Mouse (Mus musculus) adrenal gland, postnatal 4 days (tissue): ENCODE measurements around the gene Dagla. TPM values are rescaled to one million over a fixed set of nuclear protein-coding genes. Genes with fewer than 3 reads are reported as not detected.
A peak's percentile ranks its signal among the peaks of the same experiment; 100 is the strongest.

ENCODE experiments used
- DNase-seq, 2 experiments: peaks; one replicate each; pipeline ENCODE4 v3.0.0; 2021 to 2022; ENCODE audit warnings: low spot score in 2 of 2, mixed read lengths in 2 of 2
- total RNA-seq, 2 experiments: library from RNA; stranded (reverse); gene quantifications; 2 replicates each; pipeline ENCODE4 v1.2.3; 2021

Dagla gene
- total RNA-seq, 2 experiments from 2014 or later = 5.2 to 6.4 TPM

DNA sequence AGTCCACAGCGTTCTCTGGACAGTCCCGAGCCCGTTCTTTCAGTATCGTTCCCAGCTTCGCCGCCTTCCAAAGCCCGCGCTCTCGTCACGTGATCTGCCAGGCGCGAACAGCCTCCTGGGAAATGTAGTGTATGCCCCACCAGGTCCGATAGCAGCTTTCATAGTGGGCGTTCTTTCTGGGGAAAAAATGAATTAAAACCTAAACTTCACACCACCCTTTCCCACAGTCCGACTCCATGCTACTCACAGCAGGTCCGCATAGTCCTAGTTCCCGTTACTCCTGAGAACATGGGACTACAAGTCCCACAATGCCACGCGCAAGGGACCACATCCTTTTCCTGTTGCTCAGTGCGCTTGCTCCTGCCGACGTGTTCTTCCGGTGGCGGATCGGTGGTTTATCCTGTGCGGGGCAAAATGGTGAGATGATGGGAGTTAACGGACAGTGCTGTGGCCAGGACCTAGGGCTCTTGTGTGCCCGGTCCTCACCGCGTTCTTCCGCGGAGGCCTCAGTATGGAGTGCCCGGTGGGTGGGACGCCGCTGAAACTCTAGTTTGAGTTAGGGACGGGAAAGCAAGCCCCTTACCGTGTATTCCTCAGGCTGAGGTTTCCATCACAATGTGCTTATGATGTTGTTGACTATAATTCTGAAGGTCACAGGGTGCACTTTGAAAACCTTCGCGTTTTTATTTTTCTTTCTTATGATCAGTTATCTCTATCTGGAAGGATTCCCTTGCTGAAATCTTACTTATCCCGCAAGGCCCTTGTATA is 100.6 kb downstream of the Dagla start, which contains the start of the genes Tmem258 and Fen1:
Gene Tmem258 (plus strand): TSS at position 167 of the 768 bp plus-strand sequence.
Gene Fen1 (minus strand): TSS at position 322 of the 768 bp plus-strand sequence.
- DNase-seq = peak; percentile 64 to 80

DNA sequence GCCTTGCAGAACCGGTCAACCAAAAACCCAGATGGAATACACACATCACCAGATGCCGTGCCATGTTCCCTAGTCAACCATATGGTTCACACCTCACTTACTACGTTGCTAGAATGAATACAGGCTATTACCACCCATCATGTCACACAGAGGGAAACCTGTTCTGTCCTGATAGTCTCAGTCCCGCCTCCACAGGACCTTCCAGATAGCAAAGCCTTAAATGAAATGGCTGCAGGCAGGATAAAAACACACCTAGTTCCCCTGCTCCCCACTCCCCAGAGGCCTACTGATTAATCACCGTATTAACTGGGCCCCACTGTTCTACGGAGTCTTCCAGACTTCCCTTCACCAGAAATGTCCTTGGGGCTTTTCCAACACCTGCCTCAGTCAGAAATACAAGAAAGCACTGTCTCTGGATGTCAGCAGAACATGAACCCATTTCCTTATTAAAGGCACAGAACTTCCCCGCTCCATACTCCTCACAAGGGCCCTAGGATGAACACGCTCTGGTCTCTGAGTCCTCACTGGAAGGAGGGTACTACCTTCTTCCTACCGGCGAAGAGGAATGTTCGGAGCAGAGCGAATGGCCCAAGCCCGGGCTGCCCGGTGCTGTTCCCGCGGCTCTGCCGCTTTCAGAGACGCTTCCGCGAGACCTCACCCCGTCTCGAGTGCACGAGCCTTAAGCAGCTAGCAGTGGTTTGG is 101.4 kb downstream of the Dagla start:
- DNase-seq = no peak

DNA sequence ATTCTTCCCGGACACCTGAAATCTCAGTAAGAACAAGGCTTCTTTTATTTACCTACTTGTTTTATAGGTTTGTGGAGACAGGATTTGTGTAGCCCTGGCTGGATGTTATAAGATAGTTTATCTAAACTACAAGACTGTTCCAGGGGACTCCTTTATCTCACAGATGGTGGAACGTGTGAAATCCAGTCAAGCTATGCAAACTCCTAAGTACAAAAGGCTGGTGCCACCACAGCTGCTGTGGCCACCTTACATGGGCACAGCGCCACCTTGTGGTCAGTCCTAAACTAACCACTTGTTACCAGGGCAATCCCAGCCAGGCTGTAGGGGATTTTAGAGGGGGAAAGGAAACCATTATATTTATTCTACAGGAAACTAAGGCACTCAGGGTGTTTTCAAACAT is 106.0 kb downstream of the Dagla start:
- DNase-seq = peak; percentile 48 to 73

DNA sequence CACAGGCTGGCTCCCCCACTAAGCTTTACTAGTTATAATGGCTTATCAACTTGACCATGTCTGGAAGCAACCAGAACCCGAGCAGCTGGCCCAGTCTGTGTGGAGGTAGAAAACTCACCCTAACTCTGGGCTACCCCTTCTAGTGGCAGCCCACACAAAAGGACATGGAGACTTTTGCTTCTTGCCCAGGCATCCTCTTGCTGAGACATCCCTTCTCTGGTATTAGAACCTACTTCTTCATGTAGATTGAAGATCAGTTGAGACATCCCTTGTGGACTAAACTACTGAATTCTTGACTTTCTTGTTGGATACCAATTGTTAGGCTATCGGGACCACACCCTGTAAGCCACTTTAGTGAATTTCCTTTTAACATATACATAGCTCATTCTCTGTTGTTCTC is 106.4 kb downstream of the Dagla start:
- DNase-seq = no peak

DNA sequence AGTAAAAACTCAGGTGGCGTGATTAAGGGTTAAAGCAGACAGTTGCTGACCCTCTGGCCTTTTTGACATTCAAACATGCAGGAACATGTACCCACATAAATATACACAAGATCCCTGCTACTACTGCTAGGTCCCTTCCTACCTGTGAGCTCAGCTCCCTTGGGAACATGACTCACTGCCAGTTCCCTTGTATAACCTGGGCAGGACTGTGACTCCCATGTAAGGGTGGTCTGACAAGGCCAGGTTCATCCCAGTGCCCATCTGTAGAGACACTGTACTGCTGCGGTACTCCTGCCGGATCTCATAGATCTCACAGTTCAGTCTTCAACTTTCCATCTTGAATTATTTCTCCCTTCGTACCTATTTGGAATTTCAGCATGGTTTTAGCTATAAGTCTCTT is 107.5 kb downstream of the Dagla start:
- no peak for DNase-seq

Other genes starting within 250 kb of the Dagla start
- 100 to 1,000 TPM; 385 to 397 TPM for gene Fads2, start 203.1 kb downstream of the Dagla start, total RNA-seq
- gene Fads1, start 122.0 kb downstream of the Dagla start, total RNA-seq = 100 to 1,000 TPM; 225 to 254 TPM
- gene Tmem258, start 100.9 kb downstream of the Dagla start, total RNA-seq = 100 to 1,000 TPM; 161 to 182 TPM
- gene Fen1, start 100.7 kb downstream of the Dagla start, total RNA-seq = 10 to 100 TPM; 32.9 to 35.8 TPM
- gene Myrf, start 64.1 kb downstream of the Dagla start, total RNA-seq = 1 to 10 TPM; 6.2 to 9.1 TPM
- 10 to 100 TPM; 46.1 to 47.4 TPM for gene Syt7, start 84.2 kb upstream of the Dagla start, total RNA-seq
- gene Lrrc10b, start 152.6 kb upstream of the Dagla start, total RNA-seq = 1 to 10 TPM; 4.4 to 4.5 TPM
- gene Ppp1r32, start 178.1 kb upstream of the Dagla start, total RNA-seq = 1 to 10 TPM in 1 of 2 experiments, under 1 TPM in 1; 0.87 to 1.9 TPM
- 10 to 100 TPM; 90.2 to 90.6 TPM for gene Cpsf7, start 220.4 kb upstream of the Dagla start, total RNA-seq
- 10 to 100 TPM; 53.5 to 54.1 TPM for gene Sdhaf2, start 221.3 kb upstream of the Dagla start, total RNA-seq